Mouse (Mus musculus) cerebellum, postnatal 10 days (tissue): ENCODE measurements around the gene Sgk1.

Experiments used
- DNase-seq, 2 experiments: peaks; one replicate each; pipeline ENCODE4 v3.0.0; 2021; ENCODE audit warnings: mixed read lengths in 2 of 2

Sgk1 gene

DNA sequence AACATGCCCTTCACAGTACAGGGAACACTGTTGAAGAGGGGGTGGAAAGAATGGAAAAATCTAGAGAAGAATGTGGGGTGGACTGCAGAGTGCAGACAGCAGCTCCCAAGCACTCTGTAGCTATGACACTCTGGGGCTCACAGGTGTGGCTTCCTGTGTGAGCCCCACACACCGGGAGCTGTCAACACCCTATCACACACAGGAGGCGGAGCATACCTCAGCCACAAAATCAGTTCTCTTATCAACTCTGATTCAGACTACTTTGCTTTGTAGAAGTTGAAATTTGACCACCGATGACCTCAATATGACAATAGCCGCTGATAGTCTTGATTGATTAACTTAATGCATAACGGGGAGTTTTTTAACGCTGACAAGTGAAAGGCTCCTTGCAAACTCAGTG lies 93.4 kb downstream of the Sgk1 start:
- no peak for DNase-seq

DNA sequence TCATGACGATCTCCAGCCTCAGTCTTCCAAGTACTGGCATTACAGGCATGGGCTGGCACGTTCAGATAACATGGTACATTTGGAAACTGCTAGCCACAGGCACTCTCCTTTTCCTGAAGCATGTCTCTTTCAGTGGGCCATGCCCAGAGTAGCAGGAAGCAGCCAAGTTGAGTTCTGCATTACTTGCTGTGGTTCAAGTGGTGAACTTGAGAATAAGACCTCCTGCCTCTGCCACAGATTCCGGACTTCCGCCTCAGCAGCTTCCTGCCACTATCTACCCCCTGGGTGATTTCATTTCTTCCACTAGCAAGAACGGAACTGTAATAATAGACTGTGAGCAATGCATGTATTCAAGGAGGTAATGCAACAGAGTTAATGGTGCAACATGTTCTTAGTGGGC lies 94.3 kb downstream of the Sgk1 start:
- no peak for DNase-seq

DNA sequence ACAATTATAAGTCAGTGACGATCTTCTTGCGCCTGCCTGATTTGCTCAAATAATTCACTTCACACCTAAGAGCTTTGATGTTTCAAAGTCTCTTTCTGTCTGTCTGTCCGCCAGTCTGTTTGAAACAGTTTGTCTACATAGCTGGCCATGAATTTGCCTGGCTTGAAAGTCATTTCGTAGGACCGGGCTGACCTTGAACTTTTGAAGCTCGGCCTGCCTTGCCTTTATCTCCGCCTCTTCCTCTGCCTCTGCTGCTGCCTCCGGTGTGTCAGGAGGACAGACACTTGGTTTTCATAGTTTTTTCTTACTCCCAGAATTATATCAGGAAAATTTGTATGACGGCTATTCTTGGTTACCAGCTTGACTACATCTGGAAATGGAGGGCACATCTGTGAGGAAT lies 96.4 kb downstream of the Sgk1 start:
- no peak for DNase-seq

DNA sequence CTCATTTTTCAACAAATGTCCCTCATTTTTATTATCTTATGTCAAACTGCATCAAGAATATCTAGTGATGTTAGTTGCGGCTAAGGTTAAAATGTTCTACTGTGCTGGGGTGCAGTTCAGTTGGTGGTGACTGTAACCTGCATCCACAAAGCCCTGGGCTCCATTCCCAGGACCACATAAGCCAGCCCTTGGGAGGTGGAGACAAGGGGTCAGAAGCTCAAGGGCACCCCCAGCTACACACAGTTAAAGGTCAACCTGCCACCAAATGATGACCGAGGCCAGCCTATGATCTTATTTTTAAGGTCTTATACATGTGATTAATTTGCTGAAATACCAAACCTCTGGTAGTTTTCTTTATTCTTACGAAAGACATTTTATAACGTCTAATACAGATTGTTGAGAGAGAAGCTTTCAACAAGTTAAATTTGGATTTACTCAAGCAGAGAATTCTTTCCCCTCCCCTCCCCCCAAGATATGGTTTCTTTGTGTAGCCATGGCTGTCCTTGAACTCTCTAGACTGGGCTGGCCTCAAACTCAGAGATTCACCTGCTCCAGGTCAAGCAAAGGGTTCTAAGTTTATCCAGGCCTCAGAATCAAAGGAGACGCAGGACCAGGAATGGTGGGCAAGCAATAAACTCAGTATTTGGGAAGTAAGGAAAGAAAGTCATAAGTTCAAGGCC lies 97.4 kb downstream of the Sgk1 start:
- DNase-seq, result no peak

DNA sequence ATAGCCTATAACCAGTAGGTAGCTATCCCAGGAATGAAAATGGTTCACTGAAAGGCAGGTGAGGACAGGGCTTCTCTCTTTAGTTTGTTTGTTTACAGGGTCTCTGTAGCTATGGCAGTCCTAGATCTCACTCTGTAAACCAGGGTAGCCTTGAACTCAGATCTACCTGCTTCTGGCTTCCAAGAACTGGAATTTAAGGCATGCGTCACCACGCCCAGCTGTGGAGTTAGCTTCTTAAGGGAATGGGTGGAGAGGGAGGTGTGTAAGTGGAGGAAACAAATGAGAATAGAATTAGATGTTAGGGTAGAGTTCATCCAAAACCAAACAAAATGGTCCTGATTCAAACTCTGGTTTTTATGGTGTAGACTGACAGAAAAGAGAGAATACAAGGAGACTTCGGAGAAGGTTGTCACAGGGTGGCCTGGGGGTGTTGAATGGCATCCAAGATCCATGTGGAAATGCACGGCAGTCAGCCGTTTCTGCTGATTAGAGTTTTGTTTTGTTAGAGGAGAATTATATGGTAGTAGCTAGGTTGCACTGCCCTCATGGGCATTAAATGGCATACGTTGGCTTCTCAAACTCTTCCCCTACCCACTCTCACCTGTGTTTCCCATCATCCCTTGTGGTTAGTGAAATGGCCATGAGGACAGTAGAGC lies 98.9 kb downstream of the Sgk1 start:
- peak in 1 of 2 experiments; percentile 36 for DNase-seq

DNA sequence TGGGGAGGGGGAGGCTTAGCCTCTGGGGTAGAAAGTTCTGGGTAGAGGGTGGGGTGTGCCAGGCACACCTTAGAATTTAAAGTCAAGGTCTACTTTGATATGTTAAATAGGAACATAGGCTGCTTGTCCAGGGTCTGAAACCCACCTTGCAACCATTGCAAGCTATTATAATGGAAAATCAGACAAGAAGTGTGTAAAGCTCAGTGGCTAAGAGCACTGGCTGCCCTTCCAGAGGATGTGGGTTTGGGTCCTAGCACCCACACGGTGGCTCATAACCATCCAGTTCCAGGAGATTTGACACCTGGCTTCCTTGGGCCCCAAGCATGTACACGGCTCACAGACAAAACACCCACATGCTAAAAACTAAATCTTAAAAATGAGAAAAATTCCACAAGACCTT lies 100.3 kb downstream of the Sgk1 start:
- no peak for DNase-seq

DNA sequence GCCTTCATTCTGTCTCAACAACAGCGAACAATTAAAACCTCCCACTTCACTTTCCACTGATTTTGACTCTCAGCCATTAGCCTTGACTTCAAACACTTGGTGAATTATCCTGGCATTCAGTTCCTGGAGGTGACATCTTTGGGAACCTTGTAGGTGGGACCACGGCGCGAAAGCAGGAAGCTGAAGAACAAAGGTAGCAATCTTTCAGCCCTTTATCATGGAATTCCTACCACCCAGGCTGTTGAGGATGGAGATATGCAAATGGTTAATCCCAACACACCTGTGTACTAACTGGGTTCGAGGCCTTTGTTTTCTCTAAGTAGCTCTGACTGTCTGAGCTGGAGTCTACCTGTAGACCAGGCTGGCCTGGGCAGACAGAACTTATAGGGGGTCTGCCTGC lies 106.5 kb downstream of the Sgk1 start:
- no peak for DNase-seq

DNA sequence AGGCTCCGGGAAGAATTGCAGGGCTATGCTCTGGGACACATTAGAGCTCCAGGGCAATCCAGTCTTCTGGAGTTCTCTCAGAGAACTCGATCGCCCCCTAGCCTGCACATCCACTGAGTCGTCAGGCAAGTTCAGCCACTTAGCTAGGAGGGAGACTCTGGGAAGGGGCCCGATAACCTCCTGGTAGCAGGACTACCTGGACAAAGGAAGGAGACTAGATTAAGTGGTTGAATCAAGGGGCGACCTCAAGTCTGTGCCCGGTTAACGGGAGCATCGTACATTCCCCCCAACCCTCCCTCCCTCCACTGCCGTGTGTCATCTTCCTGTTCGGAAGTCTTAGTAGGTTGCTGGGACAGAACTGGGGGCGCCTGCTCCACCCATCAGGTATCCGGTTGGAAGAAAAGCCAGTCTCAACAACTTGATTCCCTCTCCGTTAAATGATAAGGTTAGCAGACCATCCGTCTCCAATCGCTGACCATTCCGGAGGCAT lies 109.4 kb downstream of the Sgk1 start:
- peak; percentile 93 to 95 for DNase-seq

DNA sequence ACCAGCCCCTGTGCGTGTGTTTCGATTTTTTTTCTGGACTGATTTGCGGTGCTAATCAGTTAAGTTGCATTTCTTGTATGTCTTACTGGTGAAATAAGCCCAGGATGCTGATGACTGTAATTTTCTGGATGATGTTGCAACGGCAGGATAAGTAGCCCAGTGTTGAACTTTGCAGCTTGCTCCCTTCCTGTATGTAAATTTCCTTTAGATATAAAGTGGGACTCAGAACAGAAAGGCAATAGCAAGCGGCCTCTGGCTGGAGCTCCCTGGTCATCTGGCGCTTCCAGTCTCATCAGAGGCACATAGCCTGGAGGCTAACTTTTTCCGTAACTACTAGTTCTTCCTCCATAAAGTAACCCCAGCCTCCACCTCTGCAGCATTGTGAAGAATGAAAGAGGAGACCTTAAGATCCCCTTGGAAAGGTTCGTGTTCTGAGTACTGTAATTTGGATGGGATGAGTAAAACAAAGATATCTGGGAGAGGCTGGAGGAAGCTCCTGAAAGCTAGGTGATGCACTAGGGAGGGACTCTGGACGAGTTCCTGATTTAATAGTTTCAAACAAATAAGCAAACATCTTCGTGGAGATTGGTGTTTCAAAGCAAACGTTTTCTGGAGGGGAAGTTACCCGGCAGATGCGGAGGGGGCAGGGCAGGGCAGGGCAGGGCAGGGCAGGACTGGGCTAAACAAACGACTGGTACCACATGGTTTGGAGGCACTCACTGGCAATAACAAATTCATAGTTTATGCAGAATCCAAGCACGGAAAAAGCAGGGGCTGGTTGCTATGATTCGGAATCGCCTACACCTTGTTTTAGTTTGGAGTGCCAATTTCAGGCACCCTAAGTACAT lies 110.2 kb downstream of the Sgk1 start:
- DNase-seq, result peak; percentile 36 to 41

DNA sequence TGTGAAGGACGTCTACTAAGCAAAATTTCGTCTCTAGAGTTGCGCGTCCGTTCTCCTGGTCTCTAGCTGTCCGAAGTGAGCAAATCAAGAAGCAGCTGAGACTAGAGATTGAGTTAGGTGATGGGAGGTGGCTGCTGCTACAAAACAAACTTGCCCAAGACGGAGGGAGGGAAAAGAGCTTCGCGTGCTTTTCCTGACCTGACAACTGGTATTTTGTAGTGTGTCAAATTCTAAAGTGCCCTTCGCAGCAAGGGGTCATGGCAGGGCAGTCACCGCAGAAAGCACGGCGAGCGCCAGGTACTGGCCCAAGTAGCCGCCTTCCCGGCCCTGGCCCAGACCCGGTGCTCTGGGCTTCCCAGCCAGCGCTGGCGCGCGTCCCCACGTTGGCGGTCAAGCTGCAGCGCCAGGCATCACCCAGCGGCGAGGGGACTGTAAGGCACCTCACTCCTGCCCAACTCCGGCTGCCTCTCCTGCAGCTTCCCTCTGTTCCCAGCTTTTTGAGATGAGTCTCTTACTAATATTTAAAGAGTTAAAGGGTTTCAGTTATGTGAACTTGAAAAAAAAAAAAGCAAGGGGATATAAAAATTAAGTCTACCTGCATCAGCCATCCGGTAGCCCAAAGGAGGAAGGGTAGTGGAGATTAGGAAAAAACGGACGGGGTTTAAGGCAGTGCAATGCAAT lies 111.0 kb downstream of the Sgk1 start:
- peak; percentile 95 for DNase-seq

DNA sequence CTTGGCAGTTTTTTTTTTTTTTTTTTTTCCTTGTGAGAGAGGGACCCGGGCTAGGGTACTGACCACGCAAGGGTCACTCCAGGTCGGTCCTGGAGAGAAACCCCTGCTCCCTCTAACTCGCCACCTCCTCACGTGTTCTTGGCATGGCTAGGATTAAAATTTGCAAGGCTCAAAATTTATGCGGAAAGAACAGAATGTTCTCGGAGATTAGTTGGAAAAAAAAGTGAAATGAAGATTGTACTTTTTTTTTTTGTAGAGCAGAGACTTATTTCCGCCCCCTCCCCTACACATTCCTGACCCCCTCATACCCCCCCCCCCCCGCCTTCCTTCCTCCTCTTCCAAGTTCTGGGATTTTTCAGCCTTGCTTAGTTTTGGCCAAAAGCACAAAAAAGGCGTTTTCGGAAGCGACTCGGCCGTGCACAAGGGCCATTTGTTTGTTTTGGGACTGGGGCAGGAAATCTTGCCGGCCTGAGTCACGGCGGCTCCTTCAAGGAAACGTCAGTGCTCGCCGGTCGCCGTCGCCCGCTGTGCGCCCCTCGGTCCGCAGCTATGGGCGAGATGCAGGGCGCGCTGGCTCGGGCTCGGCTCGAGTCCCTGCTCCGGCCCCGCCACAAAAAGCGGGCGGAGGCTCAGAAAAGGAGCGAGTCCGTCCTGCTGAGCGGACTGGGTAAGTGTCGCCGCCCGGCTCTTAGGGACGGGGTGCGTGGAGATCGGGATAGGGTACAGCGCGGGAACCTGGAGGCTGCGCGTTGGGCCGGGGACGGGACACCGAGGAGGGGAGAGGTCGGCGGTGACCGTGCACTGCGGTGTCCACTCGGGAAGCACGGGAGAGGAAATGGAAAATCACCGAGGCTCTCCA lies 111.8 kb downstream of the Sgk1 start:
- DNase-seq, result peak; percentile 45 to 79

DNA sequence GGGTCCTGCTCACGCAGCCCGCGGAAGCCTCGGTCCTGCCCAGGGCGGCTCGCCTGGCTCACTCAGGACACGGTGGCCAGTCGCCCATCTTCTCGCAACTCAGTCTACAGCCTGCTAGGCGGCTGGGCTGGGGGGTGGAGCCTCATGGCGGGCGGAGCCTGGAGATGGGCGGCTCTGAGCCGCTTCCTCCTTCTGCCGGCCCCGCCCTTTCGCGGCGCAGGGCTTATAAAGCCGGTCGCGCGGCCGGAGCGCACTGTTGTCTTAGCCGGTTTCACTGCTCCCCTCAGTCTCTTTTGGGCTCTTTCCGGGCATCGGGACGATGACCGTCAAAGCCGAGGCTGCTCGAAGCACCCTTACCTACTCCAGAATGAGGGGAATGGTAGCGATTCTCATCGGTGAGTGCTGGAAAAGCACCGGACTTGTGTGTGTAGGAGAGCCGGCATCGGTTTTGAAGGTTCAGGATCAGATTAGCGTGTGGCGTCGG lies 112.5 kb downstream of the Sgk1 start:
- DNase-seq, result peak; percentile 99

DNA sequence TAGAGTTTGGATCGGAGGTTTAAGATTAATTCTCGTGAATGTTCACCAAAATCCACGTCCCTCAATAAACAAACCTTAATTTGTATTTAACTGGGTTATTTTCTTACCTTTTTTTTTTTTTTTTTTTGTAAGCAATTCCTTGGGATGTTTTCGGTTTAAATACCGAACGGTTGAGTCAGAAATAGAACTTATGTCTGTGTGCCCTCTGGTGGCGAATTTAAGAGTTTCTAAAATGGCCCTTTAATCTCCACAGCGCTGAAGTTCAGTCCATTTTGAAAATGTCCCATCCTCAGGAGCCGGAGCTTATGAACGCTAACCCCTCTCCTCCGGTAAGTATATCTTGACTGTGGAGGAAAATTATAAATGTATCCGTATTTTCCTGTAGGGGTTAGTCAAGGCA lies 113.2 kb downstream of the Sgk1 start:
- peak; percentile 78 to 87 for DNase-seq

DNA sequence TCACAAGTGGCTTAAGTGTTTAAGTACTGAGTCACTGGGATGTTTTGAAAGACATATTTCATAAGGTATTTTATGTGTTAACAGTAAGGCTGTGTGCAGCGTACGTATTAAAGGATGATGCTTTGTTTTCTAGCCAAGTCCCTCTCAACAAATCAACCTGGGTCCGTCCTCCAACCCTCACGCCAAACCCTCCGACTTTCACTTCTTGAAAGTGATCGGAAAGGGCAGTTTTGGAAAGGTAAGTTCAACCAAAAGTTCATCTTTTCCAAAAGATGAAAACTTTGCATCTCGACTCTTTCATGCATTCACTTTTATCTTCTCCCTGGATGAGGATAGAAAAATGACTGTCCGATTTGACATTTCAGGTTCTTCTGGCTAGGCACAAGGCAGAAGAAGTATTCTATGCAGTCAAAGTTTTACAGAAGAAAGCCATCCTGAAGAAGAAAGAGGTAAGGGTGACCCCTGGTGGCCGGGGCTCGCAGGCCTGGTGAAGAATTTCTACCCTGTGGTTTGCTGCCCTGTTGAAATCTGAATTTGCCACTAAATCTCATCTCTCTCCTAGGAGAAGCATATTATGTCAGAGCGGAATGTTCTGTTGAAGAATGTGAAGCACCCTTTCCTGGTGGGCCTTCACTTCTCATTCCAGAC lies 113.8 kb downstream of the Sgk1 start:
- peak; percentile 91 to 94 for DNase-seq

DNA sequence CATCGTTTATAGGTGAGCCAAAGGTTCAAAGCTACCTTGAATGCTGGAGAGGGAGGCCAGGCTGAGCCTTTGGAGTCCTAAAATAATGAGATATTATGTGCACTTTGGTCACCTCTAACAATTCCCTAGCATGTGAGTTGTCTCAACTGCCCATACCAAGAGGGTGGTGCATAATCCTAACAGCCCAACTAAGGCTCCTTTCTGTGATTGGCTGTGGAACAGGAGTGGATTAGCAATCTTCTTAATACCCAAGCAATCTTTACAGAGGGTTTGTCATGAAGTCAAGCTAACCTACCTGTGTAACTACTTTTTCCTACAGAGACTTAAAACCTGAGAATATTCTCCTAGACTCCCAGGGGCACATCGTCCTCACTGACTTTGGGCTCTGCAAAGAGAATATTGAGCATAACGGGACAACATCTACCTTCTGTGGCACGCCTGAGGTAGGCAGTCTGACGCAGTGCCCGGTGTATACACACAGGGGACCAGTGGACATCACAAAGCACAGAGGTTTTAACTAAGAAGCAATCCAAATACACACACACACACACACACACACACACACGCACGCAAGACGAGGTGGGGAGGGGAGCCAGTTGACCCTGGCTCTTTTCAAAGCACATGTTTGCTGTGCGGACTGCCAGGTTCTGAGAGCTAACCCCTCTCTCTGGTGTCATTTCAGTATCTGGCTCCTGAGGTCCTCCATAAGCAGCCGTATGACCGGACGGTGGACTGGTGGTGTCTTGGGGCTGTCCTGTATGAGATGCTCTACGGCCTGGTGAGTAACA lies 114.9 kb downstream of the Sgk1 start:
- no peak for DNase-seq

DNA sequence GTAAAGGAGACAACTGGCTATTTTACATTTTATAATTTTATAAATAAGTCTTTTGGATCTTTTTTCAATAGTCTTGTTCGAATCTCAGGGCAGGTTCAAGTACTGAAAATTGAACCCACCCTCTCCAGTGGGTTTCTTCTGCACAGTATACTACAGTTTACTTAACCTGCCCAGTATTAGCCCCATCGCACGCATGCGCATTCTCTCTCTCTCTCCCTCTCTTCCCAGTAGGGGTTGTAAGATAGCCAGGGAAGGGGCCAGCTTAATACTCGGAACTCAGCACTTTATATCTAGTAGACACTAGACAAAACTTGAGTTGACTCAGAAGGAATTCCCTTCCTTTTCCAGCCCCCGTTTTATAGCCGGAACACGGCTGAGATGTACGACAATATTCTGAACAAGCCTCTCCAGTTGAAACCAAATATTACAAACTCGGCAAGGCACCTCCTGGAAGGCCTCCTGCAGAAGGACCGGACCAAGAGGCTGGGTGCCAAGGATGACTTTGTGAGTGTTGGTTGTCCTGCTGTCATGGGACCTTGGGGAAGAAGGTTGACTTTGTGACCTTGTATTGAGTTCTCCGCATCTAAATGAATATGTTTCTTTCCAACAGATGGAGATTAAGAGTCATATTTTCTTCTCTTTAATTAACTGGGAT lies 115.7 kb downstream of the Sgk1 start:
- no peak for DNase-seq

DNA sequence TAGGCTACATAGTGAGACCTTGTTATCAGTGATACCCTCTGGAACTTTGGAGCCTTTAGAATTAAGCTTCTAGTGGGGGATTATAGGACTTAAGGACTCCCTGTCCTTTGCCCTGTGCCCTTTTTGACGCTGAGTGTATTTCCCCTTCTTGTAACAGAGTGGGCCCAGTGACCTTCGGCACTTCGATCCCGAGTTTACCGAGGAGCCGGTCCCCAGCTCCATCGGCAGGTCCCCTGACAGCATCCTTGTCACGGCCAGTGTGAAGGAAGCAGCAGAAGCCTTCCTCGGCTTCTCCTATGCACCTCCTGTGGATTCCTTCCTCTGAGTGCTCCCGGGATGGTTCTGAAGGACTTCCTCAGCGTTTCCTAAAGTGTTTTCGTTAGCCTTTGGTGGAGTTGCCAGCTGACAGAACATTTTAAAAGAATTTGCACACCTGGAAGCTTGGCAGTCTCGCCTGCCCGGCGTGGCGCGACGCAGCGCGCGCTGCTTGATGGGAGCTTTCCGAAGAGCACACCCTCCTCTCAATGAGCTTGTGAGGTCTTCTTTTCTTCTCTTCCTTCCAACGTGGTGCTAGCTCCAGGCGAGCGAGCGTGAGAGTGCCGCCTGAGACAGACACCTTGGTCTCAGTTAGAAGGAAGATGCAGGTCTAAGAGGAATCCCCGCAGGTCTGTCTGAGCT lies 116.7 kb downstream of the Sgk1 start:
- no peak for DNase-seq

DNA sequence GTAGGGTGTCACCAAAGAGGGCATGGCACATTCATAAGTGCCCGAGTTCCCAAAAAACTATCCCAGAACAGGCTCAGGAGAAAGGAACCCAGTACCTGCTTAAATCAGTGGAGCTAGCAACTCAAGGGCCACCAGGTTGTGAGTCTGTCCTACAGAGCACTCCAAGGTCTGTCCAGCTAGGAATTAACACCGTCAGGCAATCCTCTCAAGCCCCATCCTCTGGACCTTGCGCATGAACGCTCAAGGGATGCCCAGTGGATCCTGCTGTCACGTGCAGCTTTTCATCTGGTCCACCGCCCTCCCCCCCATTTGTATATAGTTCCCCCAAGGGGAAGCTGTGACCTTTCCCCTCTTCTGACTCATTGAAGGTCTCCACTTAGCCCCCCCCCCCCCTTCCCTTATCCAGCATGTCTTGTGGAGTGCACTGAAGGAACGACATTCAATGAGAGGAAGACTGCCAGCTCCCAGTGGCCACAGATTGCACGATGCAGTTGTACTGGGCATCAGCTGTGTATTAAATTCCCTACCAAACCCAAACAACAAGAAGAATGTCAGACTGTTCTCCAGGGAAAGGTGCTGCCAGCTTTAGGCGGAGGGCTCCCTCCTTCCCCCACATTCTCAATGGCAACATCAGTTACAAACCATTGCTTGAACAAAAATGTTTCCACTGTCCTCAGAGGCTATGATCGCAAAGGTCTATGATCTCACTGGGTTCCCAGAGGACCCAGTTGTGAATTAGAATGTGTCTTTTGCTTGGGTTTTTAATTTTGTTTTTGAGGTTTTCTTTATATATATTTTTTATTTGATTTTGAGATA lies 118.7 kb downstream of the Sgk1 start:
- peak in 1 of 2 experiments; percentile 20 for DNase-seq
